Mouse (Mus musculus): Measurements from ENCODE around the gene Ino80b.

GRCm38 (mm10) chr6:83118369-83118768 is 6.9 kb downstream of the Ino80b start:
- TF ChIP-seq GATA1 (IDR thresholded peaks at IDR 0.05; ENCODE audit: low read length): no peak
- no peak for TF ChIP-seq TAL1 (IDR thresholded peaks at IDR 0.05; ENCODE audit: low read length)

Data from erythroblast, embryonic 14.5 days (primary cell).